Mouse (Mus musculus) ovary, postnatal 36 days (tissue): ENCODE results near the gene Ap4b1.
"Not testable (repeated sequence)": the region's sequence is repeated elsewhere in the genome, so short reads cannot be mapped to it uniquely, and the experiment has no call there.

Experiments used
- DNase-seq: peaks from one replicate; pipeline ENCODE4 v3.0.0; 2022; ENCODE audit warnings: low spot score, mixed read lengths

The Ap4b1 gene

DNA sequence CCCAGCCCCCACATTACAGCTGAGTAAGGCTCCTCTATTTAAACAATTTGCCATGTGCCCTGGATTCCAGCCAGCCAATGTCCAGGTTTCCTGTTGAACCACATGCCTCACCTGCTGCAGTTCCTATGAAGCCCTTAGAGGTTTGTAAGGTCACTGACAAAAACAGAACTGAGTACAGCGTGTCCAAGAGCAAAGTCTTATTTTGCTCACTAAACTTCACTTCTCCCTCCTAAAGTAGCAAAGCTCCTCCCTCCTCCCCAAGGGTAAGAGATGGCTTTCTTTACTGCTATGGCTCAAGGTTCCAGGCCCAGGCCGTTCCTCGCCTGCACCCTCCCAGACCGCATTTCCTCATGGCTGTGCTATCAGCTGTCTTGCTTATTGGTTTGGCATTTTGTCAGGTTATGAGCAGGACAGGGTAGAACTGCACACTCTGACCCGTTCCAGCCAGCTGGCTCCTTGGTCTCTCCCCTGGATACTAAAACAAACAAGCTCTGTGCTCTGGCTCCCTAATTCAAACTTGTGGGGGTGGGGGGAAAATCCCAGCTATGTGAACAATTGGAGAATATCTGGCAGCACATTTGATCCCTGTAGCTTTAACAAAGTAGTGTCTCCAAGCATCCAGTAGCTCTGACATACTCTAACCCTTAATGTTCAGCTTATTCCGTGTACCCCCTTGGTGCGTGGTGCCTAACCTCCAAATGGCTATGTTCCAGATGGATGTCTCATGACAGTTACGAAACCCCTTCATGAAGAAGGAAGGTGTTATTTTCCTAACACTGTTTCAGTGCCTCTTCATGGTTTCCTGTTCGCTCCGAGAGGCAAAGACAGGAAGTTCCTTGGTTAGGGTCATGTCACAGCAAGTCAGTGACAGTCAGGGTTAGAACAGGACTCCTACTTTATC is 7.4 kb upstream of the Ap4b1 start:
- peak; percentile 79 for DNase-seq

DNA sequence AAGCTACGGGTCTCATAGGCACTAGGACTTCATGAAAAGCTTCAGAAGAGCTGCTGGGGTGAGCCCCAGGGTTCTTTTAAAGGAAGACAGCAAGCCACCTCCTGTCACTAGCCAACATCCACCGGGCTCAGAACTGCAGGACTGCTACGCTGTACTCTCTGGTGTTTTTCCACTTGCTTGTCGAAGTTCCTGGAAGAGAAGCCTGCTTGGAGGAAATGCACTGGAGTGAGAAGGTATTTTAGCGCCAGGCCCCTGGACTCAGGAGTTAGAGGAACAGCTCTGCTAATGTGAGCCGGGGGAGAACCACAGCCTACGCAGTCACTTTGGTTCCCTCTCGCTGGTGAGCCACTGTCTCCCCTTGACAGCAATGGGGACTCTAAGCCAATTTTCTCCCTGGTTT is 6.5 kb upstream of the Ap4b1 start:
- no peak for DNase-seq

DNA sequence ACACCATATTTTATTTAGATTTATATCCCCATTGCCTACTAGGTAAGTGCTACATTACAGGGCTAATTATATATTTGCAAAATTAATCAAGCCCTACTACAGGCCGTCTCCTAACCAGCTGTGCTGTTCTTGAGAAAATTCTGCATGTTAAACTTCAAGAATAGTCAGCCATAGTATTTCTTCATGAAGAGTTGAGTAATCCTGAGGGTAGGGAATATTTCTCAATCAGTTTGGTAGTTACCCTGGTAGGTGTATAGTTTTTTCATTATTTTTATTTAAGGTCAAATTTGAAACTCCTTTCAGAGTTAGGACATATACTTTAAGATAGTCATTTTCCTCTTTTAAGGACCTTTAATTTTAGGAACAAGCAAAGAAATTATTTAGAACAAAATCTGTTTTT is 3.6 kb upstream of the Ap4b1 start:
- no peak for DNase-seq

DNA sequence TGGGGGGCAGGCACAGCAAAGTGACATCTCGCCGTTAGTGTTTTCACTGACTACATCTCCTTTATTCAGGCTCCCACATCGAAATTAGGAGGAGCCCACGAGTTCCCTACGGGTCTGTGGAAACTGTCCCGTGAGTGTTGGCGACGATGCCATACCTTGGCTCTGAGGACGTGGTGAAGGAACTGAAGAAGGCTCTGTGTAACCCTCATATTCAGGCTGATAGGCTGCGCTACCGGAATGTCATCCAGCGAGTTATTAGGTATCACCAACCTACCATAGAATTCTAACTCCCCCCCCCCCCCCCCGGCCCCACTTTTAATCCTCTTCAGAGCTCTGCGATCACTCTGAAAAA is 455 bp downstream of the Ap4b1 start:
- DNase-seq, result no peak

DNA sequence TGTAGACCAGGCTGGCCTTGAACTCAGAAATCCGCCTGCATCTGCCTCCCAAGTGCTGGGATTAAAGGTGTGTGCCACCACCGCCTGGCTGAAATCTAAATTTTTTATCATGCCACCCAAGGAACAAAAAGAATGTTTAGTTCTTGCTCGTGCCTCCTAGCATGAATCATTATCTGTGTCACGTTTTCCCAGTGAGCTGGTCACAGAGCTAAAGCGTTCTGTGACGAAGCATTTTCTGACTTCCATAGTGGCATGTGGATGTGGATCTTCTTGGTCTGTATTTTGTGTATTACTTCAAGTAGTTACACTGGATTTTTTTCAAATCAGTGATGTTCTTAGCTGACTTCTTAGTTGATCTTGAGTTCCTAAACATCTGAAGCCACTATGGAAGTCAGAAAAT is 1.6 kb downstream of the Ap4b1 start:
- DNase-seq, result no peak

DNA sequence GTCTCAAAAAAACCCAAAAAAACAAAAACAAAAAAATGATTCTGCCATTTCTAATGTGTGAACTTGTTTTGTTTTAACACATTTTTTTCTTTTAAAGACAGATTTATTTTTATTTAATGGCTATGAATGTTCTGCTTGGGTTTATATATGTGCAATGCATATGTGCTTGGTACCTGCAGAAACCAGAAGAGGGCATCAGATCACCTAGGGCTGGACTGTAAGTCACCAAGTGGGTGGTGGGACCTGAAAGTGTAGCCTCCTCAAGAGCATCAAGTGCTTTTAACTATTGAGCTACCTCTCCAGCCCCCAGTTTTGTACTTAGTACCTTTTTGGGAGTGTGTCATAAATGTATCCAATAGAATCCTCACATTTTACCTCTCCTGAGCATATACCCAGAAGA is 18.2 kb downstream of the Ap4b1 start:
- no peak for DNase-seq

DNA sequence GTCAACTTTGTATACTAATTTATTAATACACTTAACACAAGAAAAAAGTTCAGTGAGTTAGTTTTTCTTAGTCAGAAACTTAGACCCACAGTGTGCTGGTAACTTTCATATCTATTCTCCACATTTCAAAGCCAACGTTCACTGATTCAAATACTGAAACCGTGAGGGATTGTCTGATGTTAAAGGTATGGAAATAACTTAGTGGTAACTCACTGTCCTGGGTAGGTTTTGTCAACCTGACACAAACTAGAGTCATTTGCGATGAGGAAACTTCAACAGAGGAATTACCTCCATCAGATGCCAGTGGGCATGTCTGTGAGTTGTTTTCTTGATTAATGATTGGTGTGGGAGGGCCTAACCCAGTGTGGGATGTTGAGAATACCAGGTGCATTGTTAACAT is 19.7 kb downstream of the Ap4b1 start:
- no peak for DNase-seq

DNA sequence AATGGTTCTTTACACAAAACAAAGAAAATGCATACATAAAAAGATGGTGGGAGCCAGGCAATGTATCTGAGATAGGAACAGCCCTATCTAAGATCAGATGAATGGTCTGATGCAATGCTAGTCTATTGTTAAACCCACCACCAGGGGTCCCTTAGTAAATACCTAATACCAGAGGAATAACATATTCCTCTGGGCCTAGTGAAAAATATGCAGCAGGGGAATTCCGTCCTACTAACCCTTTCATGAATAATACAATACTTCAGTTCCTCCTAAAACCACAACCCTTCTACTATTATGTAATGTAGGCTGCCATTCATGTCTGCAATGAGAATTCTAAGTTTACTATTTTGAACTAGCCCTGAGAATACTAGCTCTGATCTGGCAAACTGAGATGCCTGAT is 21.4 kb downstream of the Ap4b1 start:
- DNase-seq, result not testable (repeated sequence)

DNA sequence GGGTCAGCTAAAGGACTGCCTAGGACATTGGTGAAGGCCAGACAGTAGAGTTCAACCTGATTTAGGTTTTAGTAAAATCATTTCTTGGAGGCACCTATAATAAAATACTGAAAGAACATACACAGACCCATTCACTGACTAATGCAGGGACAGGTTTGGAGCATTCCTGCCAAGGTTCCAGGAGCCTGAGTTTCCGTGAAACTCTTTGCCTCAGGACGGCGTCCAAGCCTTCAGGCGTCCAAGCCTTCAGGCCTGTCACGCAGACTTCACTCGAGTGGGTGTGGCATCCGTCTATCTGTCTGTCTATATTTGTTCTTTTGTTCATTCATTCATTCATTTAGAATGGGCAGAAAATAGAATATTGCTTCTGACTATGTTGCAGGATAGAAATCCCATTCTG is 21.8 kb downstream of the Ap4b1 start:
- DNase-seq, result no peak

DNA sequence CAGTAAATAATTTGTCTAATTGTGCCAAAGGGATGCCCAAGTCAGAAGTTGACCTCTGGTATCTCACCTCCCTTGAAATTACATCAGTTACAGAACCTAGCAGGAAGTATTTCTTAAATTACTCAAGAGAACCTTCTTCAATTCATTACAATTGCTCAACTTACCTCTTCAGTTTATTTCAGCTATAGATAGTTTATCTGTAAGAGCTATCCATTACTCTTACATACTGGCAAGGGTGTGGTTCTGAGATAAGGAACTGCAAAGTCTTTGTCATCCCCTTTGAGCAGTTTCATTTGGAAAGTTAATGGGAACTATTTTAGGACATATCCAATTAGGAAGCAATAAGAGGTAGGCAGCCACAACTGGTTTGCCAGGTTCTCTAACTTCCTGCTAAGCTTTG is 23.1 kb downstream of the Ap4b1 start, which contains the start of gene Bcl2l15:
Gene Bcl2l15, plus strand, starts transcription at position 176 of the 400 bp plus-strand sequence.
- DNase-seq, result no peak

DNA sequence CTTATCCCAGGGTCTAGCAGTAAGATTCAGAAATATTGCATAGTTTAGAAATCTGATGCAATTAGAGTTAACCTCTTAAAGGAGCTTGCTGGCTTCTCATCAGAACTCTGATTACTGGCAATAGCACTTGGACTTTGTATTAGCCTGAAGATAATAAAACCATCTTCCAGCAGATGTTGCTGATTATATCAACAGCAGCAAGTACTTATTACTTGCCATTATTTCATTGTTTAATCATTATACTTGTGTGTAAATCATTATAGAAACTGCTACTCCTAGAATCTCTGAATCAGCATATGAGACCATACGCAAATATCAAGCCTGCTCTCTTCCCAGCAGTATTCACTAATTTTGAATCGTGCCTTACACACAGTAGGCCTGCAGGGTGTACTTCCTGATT is 24.7 kb downstream of the Ap4b1 start:
- DNase-seq, result no peak

DNA sequence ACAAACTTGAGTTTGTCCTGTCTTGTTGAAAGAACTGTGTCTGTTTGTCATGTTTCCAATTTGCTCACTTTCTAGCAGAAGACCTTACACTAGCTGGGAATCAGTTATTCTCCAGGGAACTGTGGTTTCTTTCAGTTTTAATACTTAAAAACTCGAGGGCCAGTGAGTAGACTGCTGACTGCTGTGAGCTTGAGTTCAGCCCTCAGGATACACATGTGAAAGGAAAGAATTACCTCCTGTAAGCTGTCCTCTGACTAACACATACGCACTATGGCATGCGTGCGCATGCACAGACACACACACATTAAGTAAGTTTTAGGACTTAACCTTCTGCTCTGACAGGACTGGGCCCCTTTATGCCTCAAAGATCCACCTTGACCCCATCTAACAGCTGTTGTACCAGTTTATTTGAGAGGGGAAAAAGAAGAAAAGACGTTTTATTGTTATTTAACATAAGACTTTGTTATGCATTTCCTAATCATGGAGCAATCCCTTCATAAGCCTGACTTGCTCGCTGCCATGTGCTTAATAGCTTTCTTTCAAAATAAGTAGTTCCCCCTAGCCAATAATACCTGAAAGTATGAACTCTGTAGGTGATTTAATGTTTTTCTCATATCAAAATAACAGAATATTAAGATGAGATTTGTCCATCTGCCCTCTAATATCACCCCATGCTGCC is 26.1 kb downstream of the Ap4b1 start:
- no peak for DNase-seq

DNA sequence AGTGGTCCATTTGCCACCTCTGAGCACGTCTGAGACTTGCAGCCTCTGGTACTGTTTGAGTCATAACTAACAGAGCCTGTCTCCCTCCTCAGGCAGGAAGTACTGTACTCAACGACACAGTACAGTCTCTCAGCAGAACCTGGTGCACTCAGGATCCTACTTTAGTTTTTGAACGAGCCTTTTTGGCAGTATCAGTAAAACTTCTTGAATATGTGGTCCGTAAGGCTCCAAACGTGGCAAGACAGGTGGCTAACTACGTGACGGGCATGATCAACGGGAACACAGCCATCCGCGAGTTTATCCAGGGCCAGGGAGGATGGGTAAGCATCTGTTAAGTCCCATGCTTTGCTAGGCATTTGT is 26.6 kb downstream of the Ap4b1 start:
- no peak for DNase-seq

DNA sequence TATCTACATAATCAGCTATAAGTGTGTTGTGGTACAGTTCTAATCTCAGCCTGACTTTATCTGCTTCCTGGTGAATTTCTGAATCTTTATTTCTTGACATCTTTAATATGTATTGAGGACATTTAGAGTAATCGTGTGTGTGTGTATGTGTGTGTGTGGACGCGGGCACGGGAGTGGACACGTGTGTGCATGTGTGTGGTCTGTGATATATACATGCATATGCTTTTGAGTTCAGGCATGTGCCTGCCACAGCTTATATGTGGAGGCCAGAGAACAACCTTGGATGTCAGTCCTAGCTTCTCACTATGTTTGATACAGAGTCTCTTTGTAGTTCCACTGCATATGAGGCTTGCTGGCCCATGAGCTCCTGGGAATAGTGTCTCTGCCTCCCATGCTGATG is 27.1 kb downstream of the Ap4b1 start:
- no peak for DNase-seq

DNA sequence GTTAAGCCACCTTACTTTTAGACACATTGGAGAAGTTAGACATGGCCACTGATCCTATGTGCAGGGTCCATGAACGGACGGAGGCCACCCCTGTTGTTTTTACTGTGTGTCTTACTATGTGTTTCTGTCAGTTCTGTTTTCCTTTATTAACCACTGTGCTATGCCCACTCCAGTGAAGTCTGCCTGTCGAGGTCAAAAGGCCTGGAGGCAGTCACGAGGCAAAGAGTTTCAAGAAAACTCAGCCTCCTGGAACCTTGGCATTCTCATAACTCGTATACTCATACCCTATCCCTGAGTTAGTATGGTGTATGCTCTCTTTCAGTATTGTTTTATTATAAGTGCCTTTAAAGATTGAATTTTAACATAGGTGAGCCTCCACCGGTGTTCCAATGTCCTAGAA is 30.4 kb downstream of the Ap4b1 start:
- DNase-seq, result no peak

DNA sequence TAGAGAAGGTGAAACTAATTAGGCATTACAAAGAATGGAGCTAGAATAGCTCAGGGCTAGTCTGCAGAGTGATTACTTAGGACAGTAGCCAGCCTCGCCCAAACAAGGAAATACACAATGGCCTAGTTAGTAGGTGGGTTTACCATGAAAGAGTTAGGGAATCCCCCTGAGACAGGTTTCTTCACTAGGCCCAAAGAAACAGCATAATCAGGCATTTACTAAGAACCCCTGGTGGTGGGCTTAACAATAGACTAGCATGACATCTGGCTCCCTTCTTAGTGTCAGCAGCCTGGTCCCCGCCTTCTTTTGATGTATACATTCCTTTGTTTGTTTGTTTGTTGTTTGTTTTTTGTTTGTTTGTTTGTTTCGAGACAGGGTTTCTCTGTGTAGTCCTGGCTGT is 30.9 kb downstream of the Ap4b1 start:
- not testable (repeated sequence) for DNase-seq

DNA sequence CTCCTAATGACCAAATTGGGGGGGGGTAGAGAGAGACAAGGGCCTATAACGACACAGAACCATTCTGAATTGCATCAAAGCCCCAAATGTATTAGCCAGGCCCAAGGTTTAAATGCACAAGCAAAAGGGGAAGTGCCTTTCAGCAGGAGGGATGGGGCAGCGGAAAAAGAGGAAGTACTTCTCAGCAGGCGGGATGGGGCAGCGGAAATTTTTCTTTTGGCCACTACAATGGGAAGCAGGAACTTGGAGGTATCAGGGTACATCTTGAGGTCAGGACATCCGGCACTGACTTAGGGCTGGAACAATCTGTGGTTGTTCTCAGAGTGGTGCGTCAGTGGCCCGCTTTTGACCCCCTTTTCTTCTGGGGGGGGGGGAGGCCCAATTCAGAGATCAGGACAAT is 31.6 kb downstream of the Ap4b1 start:
- not testable (repeated sequence) for DNase-seq

DNA sequence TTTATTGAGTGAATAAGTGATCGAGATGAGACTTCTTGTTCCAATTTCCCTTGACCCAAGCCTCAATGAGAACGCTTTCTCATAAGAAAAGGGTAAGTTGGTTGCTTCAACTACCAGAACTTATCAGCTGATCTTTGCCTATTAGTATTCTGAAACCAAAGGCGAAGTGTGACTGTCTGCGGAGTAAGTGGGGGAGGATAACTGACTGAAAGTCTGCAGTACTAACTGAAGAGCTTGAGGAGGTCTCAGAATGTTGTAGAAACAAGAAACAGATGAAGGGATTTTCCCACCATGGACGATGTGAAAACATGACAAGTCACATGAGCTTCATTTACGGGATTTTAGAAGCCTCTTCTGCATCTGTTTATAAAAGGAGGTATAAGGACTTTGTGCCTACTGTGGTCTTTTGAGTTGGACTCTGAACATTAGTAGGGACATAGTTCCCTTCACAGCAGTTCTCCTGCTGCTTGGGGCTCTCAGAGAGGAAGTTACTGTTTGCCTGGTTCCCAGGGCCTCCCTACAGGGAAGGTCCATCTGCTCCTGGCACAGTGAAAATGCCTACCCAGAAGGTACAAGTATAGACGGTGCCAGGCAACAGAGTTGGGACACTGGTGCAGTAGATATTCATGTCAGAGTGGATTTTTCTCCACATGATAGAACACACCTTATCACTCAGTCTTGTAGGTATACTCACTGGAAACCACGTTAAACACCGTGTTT is 41.5 kb downstream of the Ap4b1 start:
- no peak for DNase-seq

DNA sequence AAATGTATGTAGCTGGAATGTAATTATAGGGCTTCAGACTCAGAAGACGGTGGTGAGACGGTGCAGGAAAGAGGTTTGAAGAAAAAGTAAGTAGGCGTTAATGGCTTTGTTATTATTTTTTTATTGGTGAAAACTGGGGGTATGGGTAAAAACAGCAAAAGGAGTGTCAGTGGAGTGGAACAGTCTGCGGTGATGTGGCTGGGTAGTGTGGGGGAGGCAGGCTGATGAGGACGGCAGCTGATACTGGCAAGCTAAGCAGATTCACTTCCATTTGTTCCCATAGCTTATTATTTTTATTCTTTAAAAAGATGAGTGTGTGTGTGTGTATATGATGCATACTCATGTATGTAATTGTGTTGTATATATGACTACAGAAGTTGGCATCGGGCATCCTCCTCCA is 42.2 kb downstream of the Ap4b1 start:
- DNase-seq, result no peak

DNA sequence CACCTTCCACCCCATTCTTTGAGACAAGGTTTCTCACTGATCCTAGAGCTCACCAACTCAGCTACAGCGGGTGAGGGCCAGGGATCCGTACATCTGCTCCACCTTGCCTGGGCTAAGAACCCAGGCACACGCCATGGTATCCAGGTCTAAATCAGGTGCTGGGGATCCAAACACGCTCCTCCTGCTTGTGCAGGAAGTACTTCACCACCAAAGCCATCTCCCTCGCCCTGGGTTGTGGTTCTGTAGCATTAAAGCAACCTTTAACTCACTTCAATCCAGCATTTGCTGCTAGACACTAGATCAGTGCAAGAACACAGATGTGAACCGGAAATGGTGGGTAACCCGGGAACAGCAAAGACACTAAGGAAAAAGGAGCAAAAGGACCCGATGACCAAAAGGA is 42.6 kb downstream of the Ap4b1 start:
- DNase-seq, result no peak

DNA sequence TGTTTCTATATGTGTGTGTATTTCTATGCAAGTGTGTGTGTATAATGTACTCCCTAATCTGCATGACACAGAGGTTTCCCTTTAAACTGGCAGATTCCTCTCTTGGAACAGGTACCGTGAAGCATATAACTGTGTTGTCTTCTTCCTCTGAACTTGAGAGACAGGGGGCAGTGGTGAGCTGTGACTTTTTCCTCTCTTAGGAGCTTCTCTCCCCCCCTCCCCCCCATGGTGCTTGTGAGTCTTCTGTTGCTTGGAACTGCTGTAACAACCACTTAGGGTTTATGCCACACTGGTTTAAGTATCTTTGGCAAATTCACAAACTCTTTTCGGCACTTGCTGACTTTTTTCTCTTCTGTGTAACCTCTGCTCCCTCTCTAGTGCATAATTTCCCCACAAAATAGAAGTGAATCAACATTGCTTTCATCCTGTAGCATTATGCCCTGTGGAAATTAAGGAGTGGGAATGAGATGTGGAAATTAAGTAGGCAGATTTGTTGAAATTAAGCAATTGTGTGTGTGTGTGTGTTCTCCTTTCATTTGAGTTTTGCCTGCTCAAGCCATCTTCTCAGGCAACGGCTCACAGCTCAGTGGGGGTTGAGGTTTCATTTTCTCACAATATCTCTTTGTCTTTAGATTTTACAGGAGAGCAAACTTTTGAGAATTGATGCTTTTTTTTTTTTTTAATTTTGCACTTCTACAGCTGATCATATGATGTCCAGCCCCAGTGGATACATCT is 43.4 kb downstream of the Ap4b1 start:
- no peak for DNase-seq

DNA sequence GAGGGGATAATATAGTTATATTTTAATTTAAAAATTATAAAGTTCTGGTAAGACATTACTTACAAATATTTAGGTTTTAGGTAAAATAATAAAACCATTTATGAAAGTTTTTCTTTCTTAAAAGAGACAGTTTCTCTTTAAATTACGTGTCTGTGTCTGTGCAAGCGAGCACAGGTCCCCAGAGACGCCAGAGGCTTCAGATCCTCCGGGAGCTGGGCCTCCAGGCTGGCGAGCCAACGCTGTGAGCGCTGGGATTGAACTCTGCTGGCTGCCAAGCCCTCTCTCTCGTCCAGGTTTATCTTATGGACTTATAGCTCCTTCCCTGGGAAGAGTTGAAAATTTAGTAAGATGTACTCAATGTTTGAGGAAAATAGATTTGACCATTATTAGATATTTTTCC is 44.5 kb downstream of the Ap4b1 start:
- no peak for DNase-seq
